Mouse (Mus musculus) lung, embryonic 14.5 days (tissue): ENCODE measurements around the gene Epb41. TPM values are rescaled to one million over a fixed set of nuclear protein-coding genes. Genes with fewer than 3 reads are reported as not detected.

Experiments
- ATAC-seq: fragments of 200-750 bp; cut with Nextera tagmentation; 2 replicates; pipeline ENCODE4 v1.8.0; 2017; ENCODE audit warnings: mild to moderate bottlenecking, moderate TSS enrichment, moderate library complexity; ENCODE audit not compliant: insufficient read depth
- DNase-seq: peaks from one replicate; pipeline ENCODE4 v3.0.0-alpha.2; 2015
- H3K27ac ChIP-seq: fragments of 300-500 bp; sonication (generic); 2 replicates; pipeline ENCODE4 v1.5.1; 2014; ENCODE audit warnings: low read depth, mild to moderate bottlenecking, moderate library complexity
- H3K27me3 ChIP-seq: fragments of 300-500 bp; sonication (generic); 2 replicates; pipeline ENCODE4 v1.6.1; 2014; ENCODE audit warnings: low read length, control low read depth; ENCODE audit not compliant: insufficient read depth
- H3K36me3 ChIP-seq: fragments of 300-500 bp; sonication (generic); 2 replicates; pipeline ENCODE4 v1.6.1; 2014; ENCODE audit warnings: control low read depth; ENCODE audit not compliant: insufficient read depth
- H3K4me1 ChIP-seq: fragments of 300-500 bp; sonication (generic); 2 replicates; pipeline ENCODE4 v1.6.1; 2014; ENCODE audit warnings: antibody characterized with exemption, control low read depth; ENCODE audit not compliant: insufficient read depth
- H3K4me2 ChIP-seq: fragments of 300-500 bp; sonication (generic); 2 replicates; pipeline ENCODE4 v1.6.1; 2014; ENCODE audit warnings: mild to moderate bottlenecking
- H3K4me3 ChIP-seq: fragments of 300-500 bp; sonication (generic); 2 replicates; pipeline ENCODE4 v1.5.1; 2014; ENCODE audit warnings: low read depth, low read length
- H3K9ac ChIP-seq: fragments of 300-500 bp; sonication (generic); 2 replicates; pipeline ENCODE4 v1.6.1; 2014
- H3K9me3 ChIP-seq: fragments of 300-500 bp; sonication (generic); 2 replicates; pipeline ENCODE4 v1.6.1; 2016; ENCODE audit warnings: low read depth, low read length, control low read depth
- CTCF ChIP-seq: IDR thresholded peaks from 2 replicates; pipeline ENCODE4 v1.5.1; 2016; ENCODE audit warnings: antibody characterized with exemption, low read depth
- WGBS: fragments of 180-500 bp; shearing (Covaris S2); extraction: QIAGEN DNeasy Blood & Tissue Kit; methylation state at CpG from one replicate; pipeline ENCODE4 v1.1.7; 2014; 5-methylcytosine and 5-hydroxymethylcytosine counted together
- polyA plus RNA-seq: library from polyadenylated mRNA; unstranded; fragments of >200 nt; fragmentation: Nextera tagmentation; extraction: Ambion mirVana; gene quantifications from 2 replicates; pipeline ENCODE4 v1.2.1, GENCODE M21; 2014

Epb41 gene
- polyA plus RNA-seq, 1 experiment from 2014 or later, result 86.3 TPM

DNA sequence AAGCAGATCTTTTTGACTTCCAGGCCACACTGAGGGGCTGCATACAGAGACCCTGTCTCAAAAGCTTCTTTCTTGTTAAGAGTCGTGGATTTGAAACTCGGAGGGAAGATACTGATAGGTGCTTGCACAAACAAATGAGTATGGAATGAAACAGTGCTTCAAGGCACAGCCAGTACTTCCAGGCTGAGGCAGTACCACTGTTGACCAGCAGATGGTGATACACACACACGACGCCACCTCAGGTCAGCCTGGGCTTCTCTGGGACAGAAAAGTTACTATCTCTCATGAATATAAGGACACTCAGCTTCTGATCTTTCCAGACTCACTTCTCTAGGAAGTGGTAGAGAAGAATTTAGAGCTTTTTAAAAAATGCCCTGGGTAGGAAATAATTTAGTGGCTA, 97.9 kb downstream of the Epb41 start:
- 22% methylated on average over 4 of the region's 4 CpGs for WGBS
- H3K27me3 ChIP-seq, result no peaks in the 10 kb centered on the region
- TF ChIP-seq CTCF, result peak; percentile 98
- no peak overlapping the region for H3K4me2 ChIP-seq
- no peak overlapping the region for H3K27ac ChIP-seq
- ATAC-seq (peak; percentile 65; the same call in 1 of the 2 replicates), DNase-seq (peak; percentile 90)
- no peaks in the 10 kb centered on the region for H3K9me3 ChIP-seq
- H3K4me1 ChIP-seq, result no peaks in the 10 kb centered on the region
- H3K36me3 ChIP-seq, result peaks cover 60% of the 10 kb centered on the region
- H3K9ac ChIP-seq, result no peak overlapping the region
- H3K4me3 ChIP-seq, result no peak overlapping the region

DNA sequence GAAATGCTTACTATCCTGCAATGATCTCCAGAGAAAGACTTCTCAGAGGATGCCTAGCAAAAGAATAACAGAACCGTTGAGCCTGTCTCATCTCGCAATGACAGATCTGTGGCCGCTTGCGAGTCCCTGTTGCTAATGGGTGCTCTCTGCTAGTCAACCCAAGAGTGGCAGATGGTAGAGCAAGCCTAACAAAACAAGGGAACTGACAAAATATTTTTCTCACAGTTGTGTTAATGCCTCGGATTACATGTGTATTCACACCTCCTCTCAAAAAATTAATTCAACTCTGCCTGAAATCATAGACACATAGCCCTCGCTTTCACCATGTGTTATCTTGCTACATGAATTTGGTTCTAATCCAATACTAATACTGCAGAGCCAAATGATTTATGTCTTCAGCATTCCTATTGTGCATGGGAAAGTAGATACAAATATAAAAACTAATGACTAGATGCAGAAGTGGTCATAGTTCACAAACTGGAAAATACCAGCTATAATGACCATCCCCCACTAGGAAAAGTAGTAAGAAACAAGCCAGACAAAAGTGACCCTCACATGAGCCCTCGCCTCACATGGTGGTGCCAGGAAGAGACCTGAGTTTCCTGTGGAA, 104.8 kb downstream of the Epb41 start:
- Histone ChIP-seq H3K27ac (no peak overlapping the region), H3K4me1 (no peaks in the 10 kb centered on the region), H3K9me3 (no peaks in the 10 kb centered on the region), H3K9ac (no peak overlapping the region), H3K4me2 (no peak overlapping the region), H3K27me3 (no peaks in the 10 kb centered on the region), H3K36me3 (peaks cover 60% of the 10 kb centered on the region), H3K4me3 (no peak overlapping the region)
- DNase-seq, result peak; percentile 38
- WGBS, result 63% methylated on average over 7 of the region's 7 CpGs
- no peak for TF ChIP-seq CTCF
- ATAC-seq, result no peak

DNA sequence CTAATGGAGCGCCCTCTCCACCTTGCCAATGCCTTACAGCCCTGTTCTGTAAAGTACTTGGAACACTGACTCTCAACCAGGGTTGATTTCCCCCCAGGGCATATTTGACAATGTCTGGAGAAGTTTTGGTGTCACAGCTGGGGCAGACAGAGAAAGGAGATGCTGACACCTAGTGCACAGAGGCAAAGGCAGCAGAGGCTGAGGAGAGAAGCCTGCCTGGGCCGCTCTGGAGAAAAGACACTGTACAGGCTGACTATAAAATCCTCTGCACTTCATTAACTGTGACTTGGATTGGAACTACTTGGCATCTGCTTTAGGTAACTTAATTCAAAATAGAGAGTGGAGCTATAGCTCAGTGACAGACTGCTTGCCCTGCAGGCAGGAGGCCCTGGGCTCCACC, 106.2 kb downstream of the Epb41 start:
- no peaks in the 10 kb centered on the region for H3K9me3 ChIP-seq
- no peak overlapping the region for H3K27ac ChIP-seq
- no peaks in the 10 kb centered on the region for H3K27me3 ChIP-seq
- ATAC-seq, result peak; percentile 54
- WGBS, result 78% methylated on average over 2 of the region's 2 CpGs
- H3K9ac ChIP-seq, result no peak overlapping the region
- peaks cover 50% of the 10 kb centered on the region for H3K36me3 ChIP-seq
- H3K4me3 ChIP-seq, result no peak overlapping the region
- H3K4me2 ChIP-seq, result no peak overlapping the region
- H3K4me1 ChIP-seq, result no peaks in the 10 kb centered on the region
- peak; percentile 65 for DNase-seq
- TF ChIP-seq CTCF, result peak; percentile 31; the same call in 1 of the 2 replicates

DNA sequence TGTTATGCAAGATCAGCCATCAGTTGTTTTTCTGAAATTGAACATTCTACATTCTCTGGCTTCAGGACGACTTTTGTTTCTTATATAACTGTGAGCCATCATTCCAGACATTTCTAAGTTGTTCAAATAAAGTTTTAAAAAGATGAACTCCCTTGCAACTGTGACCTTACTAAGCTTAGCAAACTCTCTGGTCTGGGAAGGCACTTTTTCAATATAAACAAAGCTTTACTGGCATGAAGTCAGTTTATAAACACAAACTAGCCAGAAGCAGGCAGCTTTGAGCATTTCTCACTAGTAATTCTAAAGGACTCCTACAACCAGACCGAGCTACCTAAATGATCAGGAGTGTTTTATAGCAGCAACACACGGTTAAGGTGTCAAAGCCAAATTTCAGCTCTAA, 118.0 kb downstream of the Epb41 start:
- Histone ChIP-seq H3K9ac (no peak overlapping the region), H3K9me3 (no peaks in the 10 kb centered on the region), H3K4me2 (no peak overlapping the region), H3K36me3 (peaks cover 43% of the 10 kb centered on the region), H3K4me3 (no peak overlapping the region), H3K27ac (no peak overlapping the region), H3K27me3 (no peaks in the 10 kb centered on the region), H3K4me1 (no peaks in the 10 kb centered on the region)
- peak; percentile 51 for DNase-seq
- WGBS, result 63% methylated on average over 3 of the region's 3 CpGs
- TF ChIP-seq CTCF, result no peak
- no peak for ATAC-seq

DNA sequence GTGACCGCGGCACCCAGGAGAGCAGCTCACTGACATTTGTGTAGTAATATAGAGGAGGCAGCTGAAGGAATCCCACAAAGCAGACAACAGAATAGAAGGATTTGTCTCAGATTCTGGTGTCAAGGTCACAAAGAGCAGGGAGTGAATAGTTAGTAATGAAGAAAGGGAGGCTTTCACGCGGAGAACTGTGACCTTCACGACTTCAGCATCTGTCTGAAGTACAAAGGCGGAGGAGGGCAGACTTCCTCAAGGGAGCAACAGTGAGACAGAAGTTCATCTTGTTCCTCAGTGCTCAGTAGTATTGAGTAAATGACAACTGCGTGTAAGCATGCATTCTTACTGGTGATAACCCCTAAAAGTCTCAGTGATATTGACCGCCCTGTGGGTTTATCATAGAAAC, 124.5 kb downstream of the Epb41 start:
- ATAC-seq, result no peak
- 69% methylated on average over 8 of the region's 8 CpGs for WGBS

DNA sequence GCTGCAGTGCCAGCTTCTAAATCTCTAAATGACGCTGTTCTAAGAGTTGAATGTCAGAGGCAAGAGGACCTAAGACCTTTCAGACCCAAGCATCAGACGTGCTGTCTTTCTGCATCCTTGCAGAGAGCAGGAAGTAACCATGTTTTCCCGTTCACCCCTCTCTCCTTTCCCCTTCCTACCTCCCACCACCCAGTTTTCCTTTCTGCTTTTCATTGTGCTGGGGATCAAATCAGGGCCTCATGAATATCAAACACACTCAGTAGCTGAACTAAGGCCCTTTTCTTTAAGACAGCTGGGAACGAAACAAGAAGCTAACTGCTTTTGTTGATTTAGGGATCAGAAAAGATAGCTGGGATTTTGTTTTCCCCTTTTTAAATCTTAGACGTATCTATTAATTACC, 125.2 kb downstream of the Epb41 start:
- no peaks in the 10 kb centered on the region for H3K9me3 ChIP-seq
- ATAC-seq, result no peak
- no peak overlapping the region for H3K4me3 ChIP-seq
- no peaks in the 10 kb centered on the region for H3K4me1 ChIP-seq
- peaks cover 24% of the 10 kb centered on the region; the same call in 1 of the 2 replicates for H3K36me3 ChIP-seq
- H3K9ac ChIP-seq, result no peak overlapping the region
- no peak for TF ChIP-seq CTCF
- no peaks in the 10 kb centered on the region for H3K27me3 ChIP-seq
- no peak overlapping the region for H3K4me2 ChIP-seq
- H3K27ac ChIP-seq, result no peak overlapping the region
- no peak for DNase-seq
- 33% methylated on average over 5 of the region's 5 CpGs for WGBS

More for the DNA sequence above, 124.5 kb downstream of the Epb41 start:
- no peaks in the 10 kb centered on the region for H3K9me3 ChIP-seq
- no peaks in the 10 kb centered on the region for H3K4me1 ChIP-seq
- DNase-seq, result no peak
- no peak overlapping the region for H3K4me2 ChIP-seq
- H3K36me3 ChIP-seq, result peaks cover 30% of the 10 kb centered on the region; the same call in 1 of the 2 replicates
- no peak overlapping the region for H3K9ac ChIP-seq
- TF ChIP-seq CTCF, result no peak
- no peak overlapping the region for H3K4me3 ChIP-seq
- no peaks in the 10 kb centered on the region for H3K27me3 ChIP-seq
- no peak overlapping the region for H3K27ac ChIP-seq

DNA sequence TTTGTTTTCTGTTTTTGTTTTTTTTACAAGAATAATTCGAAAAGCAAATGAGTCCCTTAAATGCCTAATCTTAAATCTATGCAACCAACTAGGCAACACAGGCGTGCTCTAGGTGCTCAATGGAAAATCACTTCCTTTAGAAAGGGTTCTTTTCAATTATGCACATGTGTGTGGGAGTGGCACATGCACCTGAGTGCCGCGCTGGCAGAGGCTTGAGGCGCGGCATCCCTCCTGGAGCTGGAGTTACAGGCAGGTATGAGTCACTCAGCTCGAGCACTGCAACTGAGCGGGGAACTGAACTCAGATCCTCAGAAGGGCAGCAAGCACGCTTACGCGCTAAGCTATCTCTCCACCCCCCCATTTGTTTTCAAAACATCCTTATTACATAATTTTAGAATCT, 127.3 kb downstream of the Epb41 start:
- Histone ChIP-seq H3K4me3 (no peak overlapping the region), H3K27ac (no peak overlapping the region), H3K9me3 (no peaks in the 10 kb centered on the region), H3K36me3 (peaks cover 18% of the 10 kb centered on the region; the same call in 1 of the 2 replicates), H3K4me1 (no peaks in the 10 kb centered on the region), H3K27me3 (no peaks in the 10 kb centered on the region), H3K4me2 (no peak overlapping the region), H3K9ac (no peak overlapping the region)
- TF ChIP-seq CTCF, result no peak
- DNase-seq (no peak), ATAC-seq (no peak)
- WGBS, result 90% methylated on average over 11 of the region's 11 CpGs
